Mouse (Mus musculus) gastrocnemius, postnatal 14 days (tissue): ENCODE results near the gene Foxr1. TPM values are rescaled to one million over a fixed set of nuclear protein-coding genes. Genes with fewer than 3 reads are reported as not detected.

Source experiments
- DNase-seq: peaks from one replicate; pipeline ENCODE4 v3.0.0; 2021; ENCODE audit warnings: mixed read lengths
- intact Hi-C: fragments of 180-260 bp; cut with DNase I; formaldehyde crosslinking; loops from one replicate; pipeline ENCODE4 v1.15.1; 2025; ENCODE audit warnings: low total_unique reads
- microRNA-seq, 2 experiments: library from miRNA; unstranded; fragments of <30 nt; microRNA quantifications; one replicate each; pipeline ENCODE4 v1.2.0; 2021
- total RNA-seq, 2 experiments: library from RNA; stranded (reverse); gene quantifications; 2 replicates each; pipeline ENCODE4 v1.2.3; 2021

Foxr1 gene
- total RNA-seq, 2 experiments from 2014 or later, result not detected

DNA sequence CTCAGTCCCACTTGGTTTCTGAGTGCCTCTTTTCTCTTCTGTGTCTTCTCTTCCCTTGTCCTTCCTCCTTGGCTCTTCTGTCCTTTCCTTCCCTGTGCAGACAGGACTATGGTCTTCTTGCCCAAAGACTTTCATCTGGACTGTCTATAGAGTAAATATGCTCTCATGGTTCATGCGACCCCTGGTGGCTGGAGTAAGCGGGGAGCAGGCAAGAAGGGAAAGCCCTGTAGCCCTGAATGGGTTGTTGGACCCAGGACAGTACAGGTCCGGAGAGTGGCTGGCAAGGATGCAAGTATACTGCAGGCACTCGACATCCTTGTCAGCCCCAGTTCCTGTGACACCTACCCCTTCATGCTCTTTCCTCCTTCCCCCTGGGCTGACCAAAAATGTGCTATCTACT is 49.5 kb downstream of the Foxr1 start:
- DNase-seq, result peak; percentile 76
- intact Hi-C loops, result loop anchor here (5.0 kb wide), 1 partner anchor 139 kb away; the partner anchor contains the start of gene Pdzd3

DNA sequence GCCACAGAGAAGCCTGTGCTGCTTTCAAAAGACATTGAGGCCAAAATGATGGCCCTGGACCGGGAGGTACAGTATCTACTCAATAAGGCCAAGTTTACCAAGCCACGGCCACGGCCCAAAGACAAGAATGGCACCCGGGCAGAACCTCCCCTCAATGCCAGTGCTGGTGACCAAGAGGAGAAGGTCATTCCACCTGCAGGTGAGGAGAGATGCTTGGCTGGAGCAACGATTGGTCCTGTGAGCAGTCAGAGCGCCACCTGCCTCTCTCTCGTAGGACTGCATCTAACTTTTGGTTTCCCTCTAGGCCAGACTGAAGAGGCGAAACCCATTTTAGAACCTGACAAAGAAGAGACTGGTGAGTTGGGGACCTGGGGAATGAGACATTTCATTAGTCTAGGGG is 51.7 kb downstream of the Foxr1 start:
- intact Hi-C loops, result no loop called here
- DNase-seq, result no peak

DNA sequence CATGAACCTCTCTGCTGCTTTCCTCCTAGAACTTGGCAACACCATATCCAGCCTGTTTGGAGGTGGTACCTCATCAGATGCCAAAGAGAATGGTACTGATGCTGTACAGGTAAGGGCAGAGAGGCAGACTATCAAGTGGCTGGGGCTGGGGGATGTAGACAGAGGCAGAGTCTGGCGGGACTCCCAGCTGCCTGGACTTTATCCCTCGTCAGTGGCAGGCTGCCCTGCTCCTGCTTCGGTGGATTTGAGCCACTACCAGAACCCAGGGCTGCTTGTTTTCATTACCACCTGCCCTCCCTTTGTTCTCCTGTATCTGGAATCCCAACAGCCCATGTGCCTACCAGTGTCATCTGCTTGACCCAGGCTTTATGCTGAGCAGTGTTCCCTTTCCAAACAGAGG is 53.7 kb downstream of the Foxr1 start:
- DNase-seq, result no peak
- intact Hi-C loops, result no loop called here

DNA sequence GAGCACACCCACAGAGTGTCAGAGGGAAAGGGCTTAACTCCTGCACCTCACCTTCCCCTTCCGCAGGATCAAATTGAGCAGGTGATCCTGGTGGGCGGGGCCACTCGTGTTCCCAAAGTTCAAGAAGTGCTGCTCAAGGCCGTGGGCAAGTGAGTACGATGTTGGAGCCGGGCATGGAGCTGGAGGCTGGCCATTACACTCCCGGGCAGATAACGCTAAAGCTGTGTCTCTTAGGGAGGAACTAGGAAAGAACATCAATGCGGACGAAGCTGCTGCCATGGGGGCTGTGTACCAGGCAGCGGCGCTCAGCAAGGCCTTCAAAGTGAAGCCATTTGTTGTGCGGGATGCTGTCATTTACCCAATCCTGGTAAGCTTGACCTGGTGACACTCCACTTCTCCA is 56.3 kb downstream of the Foxr1 start:
- no peak for DNase-seq
- intact Hi-C loops, result no loop called here

Small RNA genes lying within 50 kb of the gene (microRNA-seq; reads per million reads assigned to microRNA genes)
- gene Mir7085, result 0.32 to 1.5 reads per million in 2 experiments

Other genes with a start within 250 kb of the Foxr1 start
- 10 to 100 TPM; 12.1 to 12.8 TPM for gene Cbl, start 207.1 kb downstream of the Foxr1 start, total RNA-seq
- not detected for gene Ccdc153, start 200.5 kb downstream of the Foxr1 start, total RNA-seq
- gene Pdzd3, start 189.7 kb downstream of the Foxr1 start, total RNA-seq, result under 1 TPM; 0.86 to 0.98 TPM
- gene Nlrx1, start 172.5 kb downstream of the Foxr1 start, total RNA-seq, result 10 to 100 TPM; 26.0 to 26.2 TPM
- under 1 TPM; 0.58 to 0.94 TPM for gene Abcg4, start 152.5 kb downstream of the Foxr1 start, total RNA-seq
- 1 to 10 TPM; 5.8 to 6.0 TPM for gene Hinfp, start 135.5 kb downstream of the Foxr1 start, total RNA-seq
- 10 to 100 TPM; 12.1 to 13.7 TPM for gene C2cd2l, start 120.9 kb downstream of the Foxr1 start, total RNA-seq
- gene Dpagt1, start 115.1 kb downstream of the Foxr1 start, total RNA-seq, result 10 to 100 TPM; 12.5 to 14.0 TPM
- 10 to 100 TPM; 21.7 to 24.8 TPM for gene H2afx, start 106.4 kb downstream of the Foxr1 start, total RNA-seq
- gene Hmbs, start 96.9 kb downstream of the Foxr1 start, total RNA-seq, result 10 to 100 TPM; 24.2 to 25.5 TPM
- gene Vps11, start 79.5 kb downstream of the Foxr1 start, total RNA-seq, result 10 to 100 TPM; 15.6 to 16.9 TPM
- 10 to 100 TPM; 25.9 to 30.6 TPM for gene Hyou1, start 61.6 kb downstream of the Foxr1 start, total RNA-seq
- 100 to 1,000 TPM; 164 to 179 TPM for gene Slc37a4, start 44.3 kb downstream of the Foxr1 start, total RNA-seq
- gene Rps25, start 34.0 kb downstream of the Foxr1 start, total RNA-seq, result 1,000 to 10,000 TPM in 1 of 2 experiments, 100 to 1,000 TPM in 1; 952 to 1,089 TPM
- 10 to 100 TPM; 17.5 to 19.9 TPM for gene Trappc4, start 33.5 kb downstream of the Foxr1 start, total RNA-seq
- 1 to 10 TPM; 4.4 to 5.6 TPM for gene Ccdc84, start 22.6 kb downstream of the Foxr1 start, total RNA-seq
- gene Upk2, start 13.8 kb upstream of the Foxr1 start, total RNA-seq, result under 1 TPM; 0.35 to 0.78 TPM
- gene Bcl9l, start 41.7 kb upstream of the Foxr1 start, total RNA-seq, result 10 to 100 TPM; 38.9 to 44.2 TPM
- gene Cxcr5, start 120.7 kb upstream of the Foxr1 start, total RNA-seq, result not detected
- gene Ddx6, start 163.8 kb upstream of the Foxr1 start, total RNA-seq, result 10 to 100 TPM; 61.8 to 62.2 TPM
- not detected for gene Treh, start 232.1 kb upstream of the Foxr1 start, total RNA-seq